Mouse (Mus musculus) ES-E14 (cell line): ENCODE data around the gene Atp5c1. TPM values are rescaled to one million over a fixed set of nuclear protein-coding genes. Genes with fewer than 3 reads are reported as not detected.
A peak's percentile ranks its signal among the peaks of the same experiment; 100 is the strongest.

Source experiments
- DNase-seq: peaks from one replicate; pipeline ENCODE4 v3.0.0-alpha.2; 2013; ENCODE audit warnings: low read depth, low spot score
- H3K27ac ChIP-seq: 2 replicates; pipeline ENCODE4 v1.5.1; 2012; ENCODE audit warnings: low read depth, mild to moderate bottlenecking, low read length, moderate library complexity, mixed read lengths; ENCODE audit not compliant: poor library complexity, insufficient read depth, severe bottlenecking
- H3K36me3 ChIP-seq: 2 replicates; pipeline ENCODE4 v1.6.1; 2012; ENCODE audit warnings: mild to moderate bottlenecking, low read length, moderate library complexity, mixed read lengths; ENCODE audit not compliant: control insufficient read depth, poor library complexity, insufficient read depth, severe bottlenecking
- H3K4me1 ChIP-seq, 2 experiments: fragments of 150-350 bp in 1 of 2; sonication (generic) in 1 of 2; 2 replicates each; pipeline ENCODE4 v1.6.1; 2012; ENCODE audit warnings: low read length in 2 of 2, mild to moderate bottlenecking in 1 of 2, mixed read lengths in 1 of 2; ENCODE audit not compliant: control insufficient read depth in 2 of 2, insufficient read depth in 2 of 2, poor library complexity in 1 of 2
- H3K4me3 ChIP-seq, 2 experiments: fragments of 150-350 bp in 1 of 2; sonication (generic) in 1 of 2; 2 replicates each; pipeline ENCODE4 v1.5.1; 2012; ENCODE audit warnings: low read length in 2 of 2, low read depth in 1 of 2, mild to moderate bottlenecking in 1 of 2, mixed read lengths in 1 of 2; ENCODE audit not compliant: insufficient read depth in 1 of 2, poor library complexity in 1 of 2, severe bottlenecking in 1 of 2
- H3K9ac ChIP-seq: 2 replicates; pipeline ENCODE4 v1.6.1; 2012; ENCODE audit warnings: low read depth, mild to moderate bottlenecking, low read length, mixed read lengths; ENCODE audit not compliant: poor library complexity, insufficient read depth, severe bottlenecking
- H3K9me3 ChIP-seq: fragments of 150-350 bp; sonication (generic); 2 replicates; pipeline ENCODE4 v1.6.1; 2012; ENCODE audit warnings: low read depth, mild to moderate bottlenecking, low read length; ENCODE audit not compliant: control insufficient read depth, insufficient read depth
- CHD2 ChIP-seq: IDR thresholded peaks from 2 replicates; pipeline ENCODE4 v1.6.1; 2014; ENCODE audit warnings: mild to moderate bottlenecking, low read depth, low read length, inconsistent platforms
- HCFC1 ChIP-seq: IDR thresholded peaks from 2 replicates; pipeline ENCODE4 v1.6.1; 2012; ENCODE audit warnings: low read length, inconsistent platforms, borderline replicate concordance; ENCODE audit not compliant: insufficient read depth
- MAFK ChIP-seq: IDR thresholded peaks from 2 replicates; pipeline ENCODE4 v1.6.1; 2014; ENCODE audit warnings: mild to moderate bottlenecking, low read depth, low read length, inconsistent platforms; ENCODE audit not compliant: insufficient read depth
- ZC3H11A ChIP-seq: IDR thresholded peaks from 2 replicates; pipeline ENCODE4 v1.6.1; 2012; ENCODE audit warnings: low read depth, mild to moderate bottlenecking, inconsistent platforms, low read length, borderline replicate concordance
- ZNF384 ChIP-seq: IDR thresholded peaks from 2 replicates; pipeline ENCODE4 v1.6.1; 2012; ENCODE audit warnings: low read depth, low read length, inconsistent platforms
- in situ Hi-C, 2 experiments: fragments of 600-800 bp; cut with MboI; formaldehyde crosslinking; loops; one replicate each; pipeline ENCODE4 v1.15.1; 2025; ENCODE audit warnings: low sequenced_read_pairs in 2 of 2, inconsistent platforms in 1 of 2; ENCODE audit not compliant: unreplicated experiment in 2 of 2
- total RNA-seq: library from RNA; depleted of rRNA; stranded (reverse); fragments of 300-350 nt; gene quantifications from 2 replicates; pipeline ENCODE4 v1.2.3, GENCODE M21; 2012

Atp5c1 gene
- total RNA-seq, 1 experiment = 386 TPM

GRCm38 (mm10) chr2:10071751-10072150, 8.6 kb downstream of the Atp5c1 start:
- Histone ChIP-seq H3K9me3 (no peaks in the 10 kb centered on the region), H3K4me1 (peaks cover 4 to 21% of the 10 kb centered on the region in 2 experiments; a peak in 2 of 4 replicates), H3K4me3 (no peak overlapping the region), H3K9ac (0 out of 2 replicates have a peak overlapping the region, but pooled peaks have one; percentile 1), H3K36me3 (peaks cover 23% of the 10 kb centered on the region), H3K27ac (no peak overlapping the region)
- in situ Hi-C loops = no loop called here
- TF ChIP-seq HCFC1 (no peak), MAFK (no peak), ZNF384 (no peak), CHD2 (no peak), ZC3H11A (no peak)
- no peak for DNase-seq

GRCm38 (mm10) chr2:10058836-10059235, 21.5 kb downstream of the Atp5c1 start:
- no peak overlapping the region for H3K27ac ChIP-seq
- no peak overlapping the region for H3K4me3 ChIP-seq
- peaks cover 29% of the 10 kb centered on the region for H3K36me3 ChIP-seq
- H3K4me1 ChIP-seq = no peaks in the 10 kb centered on the region
- no peak for DNase-seq
- no peak overlapping the region for H3K9ac ChIP-seq
- TF ChIP-seq CHD2 (no peak), MAFK (no peak), ZNF384 (no peak), ZC3H11A (no peak), HCFC1 (no peak)
- H3K9me3 ChIP-seq = no peaks in the 10 kb centered on the region
- in situ Hi-C loops = no loop called here

- Histone ChIP-seq H3K27ac (no peak overlapping the region), H3K9ac (no peak overlapping the region), H3K4me3 (no peak overlapping the region), H3K36me3 (peaks cover 6% of the 10 kb centered on the region), H3K9me3 (no peaks in the 10 kb centered on the region), H3K4me1 (no peaks in the 10 kb centered on the region)
- in situ Hi-C loops = no loop called here
- DNase-seq = no peak
- TF ChIP-seq ZC3H11A = no peak
- no peak for TF ChIP-seq HCFC1
- TF ChIP-seq CHD2 = no peak
- no peak for TF ChIP-seq MAFK
- TF ChIP-seq ZNF384 = no peak
These were observed 28.3 kb downstream of the Atp5c1 start for GRCm38 (mm10) chr2:10051996-10052395.

- H3K4me1 ChIP-seq = no peaks in the 10 kb centered on the region
- in situ Hi-C loops = no loop called here
These were observed 29.4 kb downstream of the Atp5c1 start for GRCm38 (mm10) chr2:10050878-10051277.

GRCm38 (mm10) chr2:10049456-10049855, 30.9 kb downstream of the Atp5c1 start:
- no peak for DNase-seq
- no peak for TF ChIP-seq CHD2
- TF ChIP-seq ZNF384 = no peak
- TF ChIP-seq HCFC1 = no peak
- TF ChIP-seq ZC3H11A = no peak
- TF ChIP-seq MAFK = no peak
- no peak overlapping the region for H3K27ac ChIP-seq
- H3K4me3 ChIP-seq = peak overlapping the region; percentile 96 to 99
- no peaks in the 10 kb centered on the region for H3K36me3 ChIP-seq
- no peaks in the 10 kb centered on the region for H3K4me1 ChIP-seq
- H3K9ac ChIP-seq = peak overlapping the region; percentile 57; the same call in 1 of the 2 replicates
- in situ Hi-C loops = no loop called here
- H3K9me3 ChIP-seq = no peaks in the 10 kb centered on the region

More at GRCm38 (mm10) chr2:10050878-10051277, 29.4 kb downstream of the Atp5c1 start:
- Histone ChIP-seq H3K36me3 (peaks cover 2% of the 10 kb centered on the region), H3K9me3 (no peaks in the 10 kb centered on the region), H3K9ac (no peak overlapping the region), H3K27ac (no peak overlapping the region), H3K4me3 (no peak overlapping the region)
- no peak for DNase-seq
- no peak for TF ChIP-seq MAFK
- no peak for TF ChIP-seq CHD2
- TF ChIP-seq ZNF384 = no peak
- TF ChIP-seq ZC3H11A = no peak
- TF ChIP-seq HCFC1 = no peak
